Mouse (Mus musculus): ENCODE measurements around the gene 1700024B05Rik. TPM values are rescaled to one million over a fixed set of nuclear protein-coding genes. Genes with fewer than 3 reads are reported as not detected.

The 1700024B05Rik gene
- polyA plus RNA-seq (2021; fragmentation: Nextera tagmentation): not detected in 2 replicates
- long read RNA-seq, experiment 1: 0 reads
- long read RNA-seq, experiment 2: 0 reads

GRCm38 (mm10) chr14:41943695-41944094 lies at the start of gene 1700024B05Rik:
1700024B05Rik (plus strand) TSS chr14:41943995.

GRCm38 (mm10) chr14:41907190-41907589 lies 36.6 kb upstream of the 1700024B05Rik start, which contains the start of gene Gm7980:
Gm7980 (minus strand) TSS chr14:41907290.

GRCm38 (mm10) chr14:41924649-41925048 lies 19.1 kb upstream of the 1700024B05Rik start, which contains the start of gene 1700049E17Rik1:
1700049E17Rik1 (plus strand) TSS chr14:41924949.

GRCm38 (mm10) chr14:41967827-41968226 lies 24.0 kb downstream of the 1700024B05Rik start, which contains the start of gene Gm6401:
Gm6401 (minus strand) TSS chr14:41967927.

GRCm38 (mm10) chr14:41983225-41983624 lies 39.4 kb downstream of the 1700024B05Rik start, which contains the start of gene Gm3543:
Gm3543 (minus strand) TSS chr14:41983325.

Other genes starting within 250 kb of the 1700024B05Rik start
- not detected in 2 replicates for gene Gm8068, start 242.1 kb upstream of the 1700024B05Rik start, polyA plus RNA-seq (2021; fragmentation: Nextera tagmentation)
- not detected in 2 replicates for gene Gm7929, start 193.4 kb upstream of the 1700024B05Rik start, polyA plus RNA-seq (2021; fragmentation: Nextera tagmentation)
- gene Gm47189, start 171.6 kb upstream of the 1700024B05Rik start, polyA plus RNA-seq (2021; fragmentation: Nextera tagmentation): not detected in 2 replicates
- gene Gm7980, start 36.7 kb upstream of the 1700024B05Rik start, polyA plus RNA-seq (2021; fragmentation: Nextera tagmentation): not detected in 2 replicates
- gene 1700049E17Rik1, start 19.0 kb upstream of the 1700024B05Rik start, polyA plus RNA-seq (2021; fragmentation: Nextera tagmentation): not detected in 2 replicates
- not detected in 2 replicates for gene Gm6401, start 23.9 kb downstream of the 1700024B05Rik start, polyA plus RNA-seq (2021; fragmentation: Nextera tagmentation)
- gene Gm3543, start 39.3 kb downstream of the 1700024B05Rik start, polyA plus RNA-seq (2021; fragmentation: Nextera tagmentation): not detected in 2 replicates
- gene Gm7951, start 173.4 kb downstream of the 1700024B05Rik start, polyA plus RNA-seq (2021; fragmentation: Nextera tagmentation): not detected in 2 replicates
- gene Gm17027, start 218.6 kb downstream of the 1700024B05Rik start, polyA plus RNA-seq (2021; fragmentation: Nextera tagmentation): not detected in 2 replicates
- gene Gm3573, start 246.8 kb downstream of the 1700024B05Rik start, polyA plus RNA-seq (2021; fragmentation: Nextera tagmentation): not detected in 2 replicates